Mouse (Mus musculus): ENCODE results near the gene Bpifb1.

DNA sequence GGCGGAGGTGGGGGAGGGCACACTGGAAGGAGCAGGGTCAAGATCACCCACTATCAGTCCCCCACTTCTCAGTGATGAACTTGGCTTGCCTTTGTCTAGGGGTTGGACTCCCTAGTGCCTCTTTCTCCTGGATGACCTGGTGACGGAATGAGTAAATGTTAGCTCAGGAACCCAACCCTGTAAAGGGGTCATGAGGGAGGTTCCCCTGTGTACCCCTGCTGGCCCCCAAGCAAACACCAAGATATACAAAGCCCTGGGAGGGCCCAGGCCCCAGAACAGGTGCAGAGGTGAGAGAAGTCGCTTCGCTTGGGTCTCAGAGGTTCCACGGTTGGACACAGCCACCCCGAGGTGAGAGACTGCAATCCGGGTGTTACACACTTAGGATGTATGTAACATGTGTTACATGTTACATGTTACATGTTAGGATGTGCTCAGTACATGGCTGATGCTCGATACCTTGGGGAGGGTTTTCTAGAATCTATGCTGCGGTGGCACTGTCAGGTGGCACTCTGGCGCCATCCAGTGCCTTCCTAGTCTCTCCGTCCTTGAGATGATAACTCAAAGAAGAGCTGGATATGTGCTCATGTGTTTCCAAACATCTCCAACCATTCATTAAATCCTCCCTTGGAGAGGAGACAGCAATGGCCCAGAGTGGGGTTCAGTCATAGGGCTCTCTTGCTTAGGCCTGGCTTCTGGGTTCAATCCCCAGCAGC is at the start of gene Bpifb1:
- TF ChIP-seq TBP (conservative IDR thresholded peaks at IDR 0.05; ENCODE audit: low read depth, low read length) (no peak), CTCF (conservative IDR thresholded peaks at IDR 0.05 in 1 of 2, IDR thresholded peaks at IDR 0.05 in 1 of 2; ENCODE audit: low read depth in 2 of 2, low read length in 2 of 2) (no peak)

Data from CH12.LX (cell line).